Mouse (Mus musculus): ENCODE data around the gene Inha. TPM values are rescaled to one million over a fixed set of nuclear protein-coding genes. Genes with fewer than 3 reads are reported as not detected.
A peak's percentile ranks its signal among the peaks of the same experiment; 100 is the strongest.

Inha gene
- total RNA-seq, 2 experiments from 2014 or later = not detected

DNA sequence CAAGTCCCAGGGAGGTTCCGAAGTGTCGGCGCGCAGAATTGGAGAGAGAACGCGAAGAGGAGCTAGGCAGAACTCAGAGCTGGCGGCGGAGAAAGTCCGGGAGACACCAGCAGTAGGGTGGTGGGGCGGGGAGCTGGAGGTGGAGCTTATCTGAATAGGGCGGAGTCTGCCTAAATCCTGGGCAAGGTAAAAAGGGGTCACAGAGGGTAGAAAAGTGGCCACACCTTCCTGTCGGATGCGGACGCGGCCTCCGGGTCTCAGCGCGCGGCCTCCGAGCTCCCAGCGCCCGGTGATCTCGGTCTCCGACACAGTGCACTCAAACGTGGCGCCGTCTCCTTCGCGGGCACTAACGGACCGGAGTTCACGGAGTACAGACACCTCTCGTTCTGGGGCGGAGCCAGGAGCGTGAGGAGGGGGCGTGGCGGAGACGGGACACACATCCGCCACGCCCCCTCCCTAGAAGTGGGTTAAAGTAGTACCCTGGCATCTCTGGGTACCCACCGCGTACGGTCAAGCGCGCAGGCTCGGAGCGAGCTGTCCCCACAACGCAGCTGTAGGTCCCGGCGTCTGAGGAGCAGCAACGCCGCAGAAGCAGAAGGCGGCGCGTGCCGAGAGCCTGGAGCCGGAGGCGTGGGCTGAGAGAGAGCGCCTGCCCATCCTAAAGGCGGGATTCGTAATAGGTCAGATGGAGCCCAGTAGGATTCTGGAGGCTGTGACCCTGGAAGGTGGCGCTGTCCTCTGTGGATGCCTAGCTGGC, 19.3 kb upstream of the Inha start:
- ATAC-seq (replicated peaks; ENCODE audit: poor library complexity, severe bottlenecking) = peak; percentile 40

- no peak for ATAC-seq (replicated peaks; ENCODE audit: poor library complexity, severe bottlenecking)
These were observed 15.9 kb upstream of the Inha start for GRCm38 (mm10) chr1:75490785-75491551.

- ATAC-seq (replicated peaks; ENCODE audit: poor library complexity, severe bottlenecking) = no peak
These were observed 14.2 kb upstream of the Inha start for GRCm38 (mm10) chr1:75492579-75493170.

- peak; percentile 71 for ATAC-seq (replicated peaks; ENCODE audit: poor library complexity, severe bottlenecking)
These were observed 11.9 kb upstream of the Inha start for GRCm38 (mm10) chr1:75494878-75495548.

DNA sequence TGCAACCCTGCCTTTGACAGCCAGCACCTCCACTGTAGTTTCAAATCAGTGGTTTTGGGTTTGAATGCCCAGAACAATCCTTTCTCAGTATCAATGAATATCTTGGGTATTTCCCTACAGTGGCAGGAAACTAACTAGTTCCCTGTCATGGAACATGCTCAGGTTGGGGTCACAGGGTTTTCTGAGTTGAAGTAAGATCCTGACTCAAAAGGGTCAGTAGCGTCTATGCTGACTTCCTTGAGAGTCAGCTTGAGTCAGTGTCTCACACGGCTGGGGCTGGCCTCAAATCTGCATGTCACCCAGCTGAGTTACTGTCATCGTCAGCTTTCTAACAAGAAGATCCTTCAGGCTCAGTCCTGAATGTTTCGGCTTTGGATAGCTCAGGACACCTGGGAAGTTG, 8.0 kb upstream of the Inha start:
- ATAC-seq (replicated peaks; ENCODE audit: poor library complexity, severe bottlenecking) = no peak

DNA sequence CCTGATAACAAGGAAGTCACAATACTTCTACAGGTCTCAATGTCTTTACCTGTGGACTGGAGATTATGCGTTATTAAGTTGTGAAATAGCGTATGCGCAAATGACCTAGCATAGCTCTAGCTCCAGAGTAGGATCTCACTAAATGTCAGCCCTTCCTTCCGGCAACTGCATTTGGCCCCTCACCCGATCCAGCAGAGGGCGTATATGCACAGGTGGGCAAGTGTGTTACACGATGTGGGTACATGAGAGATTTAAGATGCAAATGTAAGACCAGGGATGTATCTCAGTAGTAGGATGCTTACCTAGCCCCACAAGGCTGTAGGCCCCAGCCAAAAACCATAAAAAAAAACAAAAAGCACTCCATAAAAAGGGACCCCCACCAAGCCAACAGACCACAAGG, 7.4 kb upstream of the Inha start:
- no peak for ATAC-seq (replicated peaks; ENCODE audit: poor library complexity, severe bottlenecking)

DNA sequence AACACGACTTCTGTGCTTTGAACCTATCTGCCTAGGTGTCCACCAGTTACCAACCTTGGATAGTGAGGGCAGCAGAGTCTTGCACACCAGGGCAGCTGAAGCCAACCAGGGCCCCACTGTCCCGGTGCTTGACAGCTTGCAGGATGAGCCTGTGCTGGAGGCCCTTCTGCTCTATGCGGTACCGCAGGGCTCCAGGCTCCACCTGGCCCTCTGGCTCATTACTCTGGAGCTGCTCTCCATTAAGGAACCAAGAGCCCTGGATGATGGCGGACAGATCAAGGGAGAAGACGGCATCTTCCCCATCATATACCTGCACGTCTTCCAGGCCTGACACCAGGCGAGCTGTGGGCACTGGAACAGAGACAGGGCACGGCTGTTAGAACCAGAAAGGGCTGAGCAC, 5.0 kb upstream of the Inha start:
- no peak for ATAC-seq (replicated peaks; ENCODE audit: poor library complexity, severe bottlenecking)

DNA sequence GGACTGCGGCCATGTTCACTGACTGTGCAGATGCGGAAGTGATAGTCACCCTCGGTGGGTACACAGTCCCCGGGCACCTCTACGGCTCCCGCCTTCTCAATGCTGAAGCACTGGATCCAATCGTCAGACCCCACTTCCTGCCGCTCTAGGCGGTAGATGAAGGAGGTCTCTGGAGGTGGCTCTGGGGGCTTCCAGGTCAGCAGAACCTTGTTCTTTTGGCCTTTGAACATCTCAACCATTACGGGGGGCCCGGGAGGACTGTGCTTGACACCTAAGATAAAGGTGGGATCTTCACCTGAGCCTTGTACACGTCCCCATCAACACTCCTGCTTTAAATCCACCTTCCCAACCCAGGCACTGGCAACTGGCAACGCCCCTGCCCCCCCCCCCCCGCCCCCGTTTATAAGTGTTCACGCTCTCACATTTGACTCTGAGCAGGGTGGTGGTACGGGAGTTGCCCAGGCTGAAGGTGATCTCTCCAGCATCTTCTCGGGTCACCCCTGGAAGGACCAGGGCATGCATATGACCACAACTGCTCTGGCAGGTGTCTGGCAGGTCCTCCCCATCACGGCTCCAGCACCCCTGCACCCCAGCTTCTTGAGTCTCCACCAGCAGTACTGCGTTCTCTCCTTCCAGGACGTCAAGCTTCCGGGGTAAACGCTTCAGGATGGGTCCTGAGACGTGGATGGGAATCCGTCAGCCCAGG, 3.8 kb upstream of the Inha start:
- no peak for ATAC-seq (replicated peaks; ENCODE audit: poor library complexity, severe bottlenecking)

DNA sequence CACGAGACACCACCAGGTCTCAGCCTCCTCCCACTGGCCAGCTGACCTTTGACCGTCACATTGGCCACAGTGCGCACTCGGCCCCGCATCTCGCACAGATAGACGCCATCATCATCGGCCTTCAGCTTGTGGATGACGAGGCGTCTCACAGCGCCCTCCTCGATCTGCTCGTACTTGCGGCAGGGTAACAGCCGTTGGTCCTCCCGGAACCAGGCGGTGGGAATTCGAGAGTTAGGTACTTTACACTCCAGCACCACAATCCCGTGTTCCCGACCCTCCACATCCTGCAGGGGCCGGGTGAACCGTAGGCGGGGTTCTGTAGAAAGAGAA, 3.3 kb upstream of the Inha start:
- no peak for ATAC-seq (replicated peaks; ENCODE audit: poor library complexity, severe bottlenecking)

DNA sequence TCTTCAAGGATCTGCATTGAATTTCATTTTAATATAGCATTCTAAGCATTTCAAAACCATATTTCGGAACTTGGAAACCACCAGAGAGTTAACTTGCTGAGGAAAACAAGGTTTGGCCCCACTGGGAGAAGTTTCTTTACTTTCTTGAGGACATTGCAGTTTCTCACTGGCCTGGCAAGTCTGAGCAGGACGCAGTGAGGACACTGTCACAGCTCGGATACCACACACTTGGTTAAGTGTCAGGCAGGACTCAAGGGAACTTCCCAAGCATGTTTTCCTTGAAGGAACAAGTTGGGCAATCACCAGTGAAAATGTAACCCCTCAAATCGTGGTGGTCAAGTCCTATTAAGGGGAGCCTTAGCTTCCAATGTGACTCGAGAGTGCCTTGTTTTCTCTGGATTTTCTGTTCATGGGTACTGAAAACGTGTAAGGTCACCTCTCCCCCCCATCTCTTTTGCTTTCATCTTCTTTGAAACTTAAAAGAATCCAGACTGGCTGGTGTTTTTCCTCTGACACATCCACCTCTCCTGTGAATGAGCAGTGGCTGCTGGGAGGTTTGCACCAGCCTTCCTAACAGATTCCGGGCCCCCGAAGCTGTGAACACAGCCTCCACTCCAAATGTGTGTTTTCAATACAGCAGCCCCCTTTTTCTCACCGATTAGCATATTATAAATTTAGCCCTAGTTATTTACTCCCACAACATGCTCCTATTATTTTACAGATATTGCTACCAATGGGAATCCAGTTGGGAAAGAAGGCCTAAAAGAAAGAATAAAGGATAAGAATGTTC, 2.4 kb upstream of the Inha start:
- ATAC-seq (replicated peaks; ENCODE audit: poor library complexity, severe bottlenecking) = no peak

- ATAC-seq (replicated peaks; ENCODE audit: poor library complexity, severe bottlenecking) = peak; percentile 33
These were observed 1.5 kb upstream of the Inha start for GRCm38 (mm10) chr1:75505159-75505955.

DNA sequence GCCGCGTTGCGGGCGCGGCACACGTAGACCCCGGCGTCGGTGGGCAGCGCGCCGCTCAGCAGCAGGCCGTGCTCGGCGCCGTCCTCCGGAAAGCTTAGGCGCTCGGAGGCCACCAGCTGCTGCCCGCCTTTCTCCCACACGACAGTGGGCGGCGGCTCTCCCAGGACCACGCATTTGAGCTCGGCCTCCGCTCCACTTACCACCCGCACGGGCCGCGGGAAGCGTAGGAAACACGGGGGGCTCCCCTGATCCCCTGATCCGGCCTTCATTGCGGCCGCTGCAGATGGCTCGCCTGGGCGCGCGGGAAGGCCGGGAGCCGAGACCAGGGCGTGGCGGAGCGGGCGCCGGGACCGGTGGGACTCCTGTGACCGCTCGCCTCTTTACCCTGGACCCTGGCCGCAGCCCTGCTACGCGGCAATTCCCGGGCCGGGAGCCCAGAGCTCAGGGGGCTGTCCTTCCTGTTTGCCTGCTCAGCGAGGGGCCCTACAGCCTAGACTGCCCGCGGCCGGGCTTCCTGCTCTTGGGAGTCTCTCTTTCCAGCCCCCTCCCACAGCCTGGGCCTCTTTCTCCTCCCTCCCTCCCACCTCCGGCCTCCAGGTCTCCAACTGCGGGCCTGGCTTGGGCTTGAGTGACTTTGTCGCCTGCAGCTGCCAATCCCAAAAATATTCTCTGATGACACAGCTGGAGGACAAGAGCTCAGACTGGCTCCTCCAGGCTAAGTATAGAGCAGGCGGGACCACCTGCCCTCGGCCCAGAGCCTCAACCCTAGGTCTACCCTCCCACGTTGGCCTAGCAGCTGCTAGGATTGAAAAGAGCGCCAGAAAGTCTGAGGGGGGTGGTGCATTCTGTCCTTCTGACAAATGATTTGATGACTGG, 683 bp upstream of the Inha start, which contains the start of gene Obsl1:
Gene Obsl1, minus strand, starts transcription at position 497 of the 876 bp plus-strand sequence.
- ATAC-seq (replicated peaks; ENCODE audit: poor library complexity, severe bottlenecking) = no peak; the same call in 1 of the 2 replicates

- ATAC-seq (replicated peaks; ENCODE audit: poor library complexity, severe bottlenecking) = no peak
These were observed 2.7 kb downstream of the Inha start for GRCm38 (mm10) chr1:75509586-75509985.

GRCm38 (mm10) chr1:75510154-75510553, 3.3 kb downstream of the Inha start:
- ATAC-seq (replicated peaks; ENCODE audit: poor library complexity, severe bottlenecking) = no peak

- no peak for ATAC-seq (replicated peaks; ENCODE audit: poor library complexity, severe bottlenecking)
These were observed 4.7 kb downstream of the Inha start for GRCm38 (mm10) chr1:75511437-75512210.

- ATAC-seq (replicated peaks; ENCODE audit: poor library complexity, severe bottlenecking) = no peak
These were observed 5.7 kb downstream of the Inha start for GRCm38 (mm10) chr1:75512550-75512949.

Measured in granulocyte monocyte progenitor cell, adult 5-6 weeks (primary cell).